Comparison of ENCODE assay signal across 8 mouse cellular contexts in genomic region chr2:110204705-110205318, GRCm38 (mm10).
DNase-seq lines count a peak whose midpoint lies in the region; ATAC-seq and TF ChIP-seq lines count a peak whose summit lies in the region.

No protein-coding gene starts in this region.

- TF ChIP-seq CTCF in bone marrow, adult 2 months (IDR thresholded peaks at IDR 0.05; ENCODE audit: control insufficient read depth, insufficient read depth, low read length) = peak; percentile 68

- peak; percentile 58 for DNase-seq in CD4-positive, CD25-positive, alpha-beta regulatory T cell, adult 2 months (ENCODE audit: low read depth, low spot score)
- peak; percentile 77 for DNase-seq in heart, embryonic 10.5 days (ENCODE audit: low spot score)
- peak; percentile 28 for DNase-seq in telencephalon, adult 2 months (ENCODE audit: low read depth, low spot score)

- ATAC-seq in embryonic facial prominence, embryonic 15.5 days (ENCODE audit: insufficient number of reproducible peaks, low FRiP score, low TSS enrichment, low read depth) = no peak
- peak; percentile 65; the same call in 1 of the 2 replicates for ATAC-seq in kidney, embryonic 14.5 days (ENCODE audit: low FRiP score, low TSS enrichment)
- no peak for ATAC-seq in limb, embryonic 12.5 days (ENCODE audit: insufficient number of reproducible peaks, insufficient read depth, low FRiP score, low TSS enrichment, low read depth)
- ATAC-seq in midbrain, embryonic 15.5 days (replicated peaks) = 0 out of 2 replicates have a peak, but pooled peaks have one; percentile 77

- WGBS in bone marrow, adult 2 months = 14% methylated on average over 14 of the region's 14 CpGs
- 8% methylated on average over 14 of the region's 14 CpGs for WGBS in embryonic facial prominence, embryonic 15.5 days
- 11% methylated on average over 14 of the region's 14 CpGs for WGBS in heart, embryonic 10.5 days
- WGBS in kidney, embryonic 14.5 days = 9% methylated on average over 14 of the region's 14 CpGs
- WGBS in limb, embryonic 12.5 days = 13% methylated on average over 14 of the region's 14 CpGs
- 9% methylated on average over 14 of the region's 14 CpGs for WGBS in midbrain, embryonic 15.5 days

- no peaks in the 10 kb centered on the region for H3K9me3 ChIP-seq in embryonic facial prominence, embryonic 15.5 days (replicated peaks)
- H3K9me3 ChIP-seq in heart, embryonic 10.5 days = no peaks in the 10 kb centered on the region
- no peaks in the 10 kb centered on the region for H3K9me3 ChIP-seq in kidney, embryonic 14.5 days (ENCODE audit: control insufficient read depth, low read length)
- no peaks in the 10 kb centered on the region for H3K9me3 ChIP-seq in limb, embryonic 12.5 days
- no peaks in the 10 kb centered on the region for H3K9me3 ChIP-seq in midbrain, embryonic 15.5 days

- no peak for TF ChIP-seq POLR2A in bone marrow, adult 2 months (IDR thresholded peaks at IDR 0.05; ENCODE audit: borderline replicate concordance, control insufficient read depth, low read depth, low read length)

- no peaks in the 10 kb centered on the region for H3K4me1 ChIP-seq in bone marrow, adult 2 months (ENCODE audit: control insufficient read depth, insufficient read depth, low read length)
- peaks cover 4% of the 10 kb centered on the region; the same call in 1 of the 2 replicates for H3K4me1 ChIP-seq in embryonic facial prominence, embryonic 15.5 days
- peaks cover 13% of the 10 kb centered on the region; the same call in 1 of the 2 replicates for H3K4me1 ChIP-seq in heart, embryonic 10.5 days
- H3K4me1 ChIP-seq in kidney, embryonic 14.5 days (ENCODE audit: control insufficient read depth, insufficient read depth, low read length) = peaks cover 4% of the 10 kb centered on the region
- peaks cover 11% of the 10 kb centered on the region for H3K4me1 ChIP-seq in limb, embryonic 12.5 days (replicated peaks)
- peaks cover 3% of the 10 kb centered on the region; the same call in 1 of the 2 replicates for H3K4me1 ChIP-seq in midbrain, embryonic 15.5 days

- H3K4me3 ChIP-seq in bone marrow, adult 2 months (replicated peaks; ENCODE audit: control insufficient read depth, low read depth, low read length) = no peak overlapping the region
- no peak overlapping the region for H3K4me3 ChIP-seq in embryonic facial prominence, embryonic 15.5 days (replicated peaks)
- peak overlapping the region; percentile 19; the same call in 1 of the 2 replicates for H3K4me3 ChIP-seq in heart, embryonic 10.5 days
- H3K4me3 ChIP-seq in kidney, embryonic 14.5 days (ENCODE audit: low read length) = no peak overlapping the region
- H3K4me3 ChIP-seq in limb, embryonic 12.5 days (replicated peaks) = no peak overlapping the region
- H3K4me3 ChIP-seq in midbrain, embryonic 15.5 days = no peak overlapping the region

- no peaks in the 10 kb centered on the region for H3K27me3 ChIP-seq in embryonic facial prominence, embryonic 15.5 days
- H3K27me3 ChIP-seq in heart, embryonic 10.5 days (ENCODE audit: insufficient read depth, poor library complexity, severe bottlenecking) = no peaks in the 10 kb centered on the region
- H3K27me3 ChIP-seq in kidney, embryonic 14.5 days (ENCODE audit: control insufficient read depth, insufficient read depth, low read length) = no peaks in the 10 kb centered on the region
- no peaks in the 10 kb centered on the region; the same call in 1 of the 2 replicates for H3K27me3 ChIP-seq in limb, embryonic 12.5 days
- no peaks in the 10 kb centered on the region for H3K27me3 ChIP-seq in midbrain, embryonic 15.5 days (replicated peaks)

- H3K4me2 ChIP-seq in embryonic facial prominence, embryonic 15.5 days (replicated peaks) = no peak overlapping the region; the same call in 1 of the 2 replicates
- H3K4me2 ChIP-seq in kidney, embryonic 14.5 days (replicated peaks; ENCODE audit: low read depth, low read length) = 0 out of 2 replicates have a peak overlapping the region, but pooled peaks have one; percentile 24
- H3K4me2 ChIP-seq in limb, embryonic 12.5 days = peak overlapping the region; percentile 19; the same call in 1 of the 2 replicates
- H3K4me2 ChIP-seq in midbrain, embryonic 15.5 days = peak overlapping the region; percentile 32; the same call in 1 of the 2 replicates

- no peak overlapping the region for H3K27ac ChIP-seq in bone marrow, adult 2 months (ENCODE audit: control insufficient read depth, insufficient read depth, low read depth, low read length, poor library complexity)
- H3K27ac ChIP-seq in embryonic facial prominence, embryonic 15.5 days (replicated peaks) = peak overlapping the region; percentile 68
- H3K27ac ChIP-seq in heart, embryonic 10.5 days = peak overlapping the region; percentile 64; the same call in 1 of the 2 replicates
- H3K27ac ChIP-seq in kidney, embryonic 14.5 days (ENCODE audit: low read depth, low read length) = peak overlapping the region; percentile 55; the same call in 1 of the 2 replicates
- H3K27ac ChIP-seq in limb, embryonic 12.5 days = peak overlapping the region; percentile 47; the same call in 1 of the 2 replicates
- no peak overlapping the region for H3K27ac ChIP-seq in midbrain, embryonic 15.5 days

- H3K36me3 ChIP-seq in embryonic facial prominence, embryonic 15.5 days = no peaks in the 10 kb centered on the region
- no peaks in the 10 kb centered on the region for H3K36me3 ChIP-seq in heart, embryonic 10.5 days
- H3K36me3 ChIP-seq in kidney, embryonic 14.5 days (ENCODE audit: control insufficient read depth, insufficient read depth, low read length) = no peaks in the 10 kb centered on the region
- H3K36me3 ChIP-seq in limb, embryonic 12.5 days = no peaks in the 10 kb centered on the region
- no peaks in the 10 kb centered on the region for H3K36me3 ChIP-seq in midbrain, embryonic 15.5 days (replicated peaks)

- no peak overlapping the region for H3K9ac ChIP-seq in embryonic facial prominence, embryonic 15.5 days
- H3K9ac ChIP-seq in kidney, embryonic 14.5 days (ENCODE audit: low read depth, low read length) = peak overlapping the region; percentile 28; the same call in 1 of the 2 replicates
- no peak overlapping the region for H3K9ac ChIP-seq in limb, embryonic 12.5 days (replicated peaks)
- 0 out of 2 replicates have a peak overlapping the region, but pooled peaks have one; percentile 16 for H3K9ac ChIP-seq in midbrain, embryonic 15.5 days

Comparison
In these comparisons a context has a peak if more than half of its experiments do, and no peak if none do; other contexts are left out.
1. H3K27ac ChIP-seq: peak in embryonic facial prominence, embryonic 15.5 days (single experiment), heart, embryonic 10.5 days (single experiment), kidney, embryonic 14.5 days (single experiment) and limb, embryonic 12.5 days (single experiment); none in bone marrow, adult 2 months (single experiment) and midbrain, embryonic 15.5 days (single experiment).
2. ATAC-seq: peak in kidney, embryonic 14.5 days (single experiment) and midbrain, embryonic 15.5 days (single experiment); none in embryonic facial prominence, embryonic 15.5 days (single experiment) and limb, embryonic 12.5 days (single experiment).
3. H3K9ac ChIP-seq: peak in kidney, embryonic 14.5 days (single experiment) and midbrain, embryonic 15.5 days (single experiment); none in embryonic facial prominence, embryonic 15.5 days (single experiment) and limb, embryonic 12.5 days (single experiment).
4. Peak in every context shown above with its lines, with median percentiles within 50 percentile points of each other: DNase-seq.